Mouse (Mus musculus): Measurements from ENCODE around the gene Mafb. TPM values are rescaled to one million over a fixed set of nuclear protein-coding genes. Genes with fewer than 3 reads are reported as not detected.
A peak's percentile ranks its signal among the peaks of the same experiment; 100 is the strongest.

The Mafb gene
- polyA plus RNA-seq, 1 experiment from 2014 or later = 7.1 TPM

DNA sequence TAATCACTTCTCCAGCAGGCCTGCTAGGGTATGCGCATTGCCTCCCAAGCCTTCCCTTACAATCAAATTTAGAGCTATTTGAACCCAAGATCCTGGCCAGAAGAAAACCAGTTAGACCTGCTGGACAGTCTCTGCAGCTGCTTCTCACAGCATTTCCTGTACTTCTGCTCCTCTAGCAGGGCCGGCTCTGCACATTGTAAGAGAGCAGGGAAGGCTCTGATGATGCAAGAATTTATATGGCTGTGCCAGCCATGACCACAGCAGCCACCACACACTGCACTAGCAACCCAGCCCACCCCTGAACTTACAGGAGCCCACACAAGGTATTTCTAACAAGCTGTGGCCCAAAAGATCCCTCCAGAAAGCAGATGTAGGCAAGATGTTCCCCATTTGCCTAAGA is 13.3 kb downstream of the Mafb start:
- Histone ChIP-seq H3K4me1 (ENCODE audit: control insufficient read depth in 2 of 2, insufficient read depth in 2 of 2, low read length in 2 of 2) (peaks cover 7 to 12% of the 10 kb centered on the region in 2 experiments), H3K27ac (replicated peaks in 1 of 2; ENCODE audit: control insufficient read depth in 1 of 2, insufficient read depth in 1 of 2, low read depth in 2 of 2, low read length in 2 of 2) (no peak overlapping the region), H3K36me3 (ENCODE audit: control insufficient read depth, insufficient read depth, low read length) (no peaks in the 10 kb centered on the region), H3K9me3 (ENCODE audit: control insufficient read depth, low read length) (no peaks in the 10 kb centered on the region), H3K4me3 (ENCODE audit: control insufficient read depth in 1 of 2, insufficient read depth in 1 of 2, low read depth in 1 of 2, low read length in 2 of 2) (no peak overlapping the region), H3K4me2 (ENCODE audit: low read length) (no peak overlapping the region), H3K9ac (ENCODE audit: low read length) (no peak overlapping the region), H3K27me3 (ENCODE audit: control insufficient read depth, insufficient read depth, low read length) (peaks cover 19% of the 10 kb centered on the region)
- ATAC-seq (ENCODE audit: insufficient number of reproducible peaks, insufficient read depth, low FRiP score, low read depth) = no peak
- WGBS = 44% methylated on average over 2 of the region's 2 CpGs

- peak; percentile 9; the same call in 1 of the 2 replicates for ATAC-seq (ENCODE audit: insufficient number of reproducible peaks, insufficient read depth, low FRiP score, low read depth)
- Histone ChIP-seq H3K27ac (replicated peaks in 1 of 2; ENCODE audit: control insufficient read depth in 1 of 2, insufficient read depth in 1 of 2, low read depth in 2 of 2, low read length in 2 of 2) (no peak overlapping the region), H3K9me3 (ENCODE audit: control insufficient read depth, low read length) (no peaks in the 10 kb centered on the region), H3K4me3 (ENCODE audit: control insufficient read depth in 1 of 2, insufficient read depth in 1 of 2, low read depth in 1 of 2, low read length in 2 of 2) (no peak overlapping the region), H3K27me3 (ENCODE audit: control insufficient read depth, insufficient read depth, low read length) (0 out of 2 replicates have a peak, but pooled peaks cover 5% of the 10 kb centered on the region), H3K36me3 (ENCODE audit: control insufficient read depth, insufficient read depth, low read length) (no peaks in the 10 kb centered on the region), H3K9ac (ENCODE audit: low read length) (no peak overlapping the region), H3K4me1 (ENCODE audit: control insufficient read depth in 2 of 2, insufficient read depth in 2 of 2, low read length in 2 of 2) (peaks cover 7% of the 10 kb centered on the region in 2 experiments), H3K4me2 (ENCODE audit: low read length) (no peak overlapping the region)
- WGBS = 44% methylated on average over 8 of the region's 8 CpGs
Measured at GRCm38 (mm10) chr2:160351038-160351574, 15.8 kb downstream of the Mafb start.

- 0 out of 2 replicates have a peak, but pooled peaks cover 5% of the 10 kb centered on the region for H3K27me3 ChIP-seq (ENCODE audit: control insufficient read depth, insufficient read depth, low read length)
- no peaks in the 10 kb centered on the region for H3K36me3 ChIP-seq (ENCODE audit: control insufficient read depth, insufficient read depth, low read length)
- H3K4me1 ChIP-seq (ENCODE audit: control insufficient read depth in 2 of 2, insufficient read depth in 2 of 2, low read length in 2 of 2) = peaks cover 7% of the 10 kb centered on the region in 2 experiments
- no peak overlapping the region for H3K9ac ChIP-seq (ENCODE audit: low read length)
- no peak overlapping the region for H3K4me3 ChIP-seq (ENCODE audit: control insufficient read depth in 1 of 2, insufficient read depth in 1 of 2, low read depth in 1 of 2, low read length in 2 of 2)
- no peak overlapping the region for H3K4me2 ChIP-seq (ENCODE audit: low read length)
- H3K9me3 ChIP-seq (ENCODE audit: control insufficient read depth, low read length) = no peaks in the 10 kb centered on the region
- H3K27ac ChIP-seq (replicated peaks in 1 of 2; ENCODE audit: control insufficient read depth in 1 of 2, insufficient read depth in 1 of 2, low read depth in 2 of 2, low read length in 2 of 2) = no peak overlapping the region
- no peak for ATAC-seq (ENCODE audit: insufficient number of reproducible peaks, insufficient read depth, low FRiP score, low read depth)
- WGBS = 24% methylated on average over 4 of the region's 4 CpGs
Measured at GRCm38 (mm10) chr2:160349578-160349977, 17.3 kb downstream of the Mafb start.

- Histone ChIP-seq H3K27ac (replicated peaks in 1 of 2; ENCODE audit: control insufficient read depth in 1 of 2, insufficient read depth in 1 of 2, low read depth in 2 of 2, low read length in 2 of 2) (no peak overlapping the region), H3K4me1 (ENCODE audit: control insufficient read depth in 2 of 2, insufficient read depth in 2 of 2, low read length in 2 of 2) (peaks cover 7% of the 10 kb centered on the region in 2 experiments), H3K4me3 (ENCODE audit: control insufficient read depth in 1 of 2, insufficient read depth in 1 of 2, low read depth in 1 of 2, low read length in 2 of 2) (no peak overlapping the region), H3K27me3 (ENCODE audit: control insufficient read depth, insufficient read depth, low read length) (0 out of 2 replicates have a peak, but pooled peaks cover 5% of the 10 kb centered on the region), H3K9me3 (ENCODE audit: control insufficient read depth, low read length) (no peaks in the 10 kb centered on the region), H3K9ac (ENCODE audit: low read length) (no peak overlapping the region), H3K36me3 (ENCODE audit: control insufficient read depth, insufficient read depth, low read length) (no peaks in the 10 kb centered on the region), H3K4me2 (ENCODE audit: low read length) (no peak overlapping the region)
- WGBS = 30% methylated on average over 7 of the region's 7 CpGs
- no peak for ATAC-seq (ENCODE audit: insufficient number of reproducible peaks, insufficient read depth, low FRiP score, low read depth)
Measured at GRCm38 (mm10) chr2:160348796-160349195, 18.1 kb downstream of the Mafb start.

DNA sequence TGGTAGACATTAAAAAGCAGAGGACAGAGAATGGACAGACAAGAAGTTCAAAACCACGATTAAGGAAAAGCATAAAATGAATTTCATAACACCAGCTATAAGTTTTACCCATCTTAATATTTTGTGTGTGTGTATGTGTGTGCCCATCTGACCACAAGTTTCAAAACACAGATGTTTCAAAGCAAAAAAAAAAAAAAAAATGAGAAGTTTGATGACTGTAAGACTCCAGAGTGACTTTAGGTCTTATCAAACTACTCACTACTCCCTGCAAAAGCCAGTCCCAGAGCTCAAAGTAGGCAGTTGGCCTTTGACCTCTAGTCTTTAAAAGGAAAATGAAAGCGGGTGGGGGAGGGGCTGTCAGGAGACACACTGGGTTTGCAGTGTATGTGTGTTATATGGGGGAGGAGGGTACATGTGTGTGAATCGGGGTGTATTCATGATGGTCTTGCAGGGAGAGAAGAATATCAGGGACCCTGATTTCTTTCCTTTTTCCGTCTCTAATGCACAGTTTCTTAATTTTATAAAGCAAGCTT is 18.7 kb downstream of the Mafb start:
- 57% methylated on average over 4 of the region's 4 CpGs for WGBS
- ATAC-seq (ENCODE audit: insufficient number of reproducible peaks, insufficient read depth, low FRiP score, low read depth) = no peak

DNA sequence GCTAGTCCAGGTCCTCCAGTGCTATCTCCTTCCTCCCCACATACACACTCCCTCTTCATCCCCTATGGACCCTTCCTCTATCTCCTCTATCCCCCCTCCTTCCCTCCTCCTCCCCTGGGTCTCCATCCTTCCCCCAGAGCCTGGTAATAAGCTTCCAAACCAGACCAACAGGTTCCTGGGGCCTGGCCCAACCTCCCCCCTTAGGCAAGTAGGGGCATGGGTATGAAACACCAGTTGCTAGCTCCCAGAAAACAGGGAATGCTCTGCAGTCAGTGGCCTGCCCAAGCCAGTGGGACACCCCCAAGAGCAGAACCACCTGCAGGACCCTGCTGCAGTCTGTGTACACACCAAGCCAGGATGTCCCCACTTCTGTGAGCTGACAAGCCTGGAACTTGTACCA is 21.2 kb downstream of the Mafb start:
- Histone ChIP-seq H3K4me2 (ENCODE audit: low read length) (no peak overlapping the region), H3K36me3 (ENCODE audit: control insufficient read depth, insufficient read depth, low read length) (no peaks in the 10 kb centered on the region), H3K9me3 (ENCODE audit: control insufficient read depth, low read length) (no peaks in the 10 kb centered on the region), H3K4me1 (ENCODE audit: control insufficient read depth in 2 of 2, insufficient read depth in 2 of 2, low read length in 2 of 2) (peaks cover 4 to 7% of the 10 kb centered on the region in 2 experiments), H3K27me3 (ENCODE audit: control insufficient read depth, insufficient read depth, low read length) (no peaks in the 10 kb centered on the region), H3K9ac (ENCODE audit: low read length) (no peak overlapping the region), H3K4me3 (ENCODE audit: control insufficient read depth in 1 of 2, insufficient read depth in 1 of 2, low read depth in 1 of 2, low read length in 2 of 2) (no peak overlapping the region), H3K27ac (replicated peaks in 1 of 2; ENCODE audit: control insufficient read depth in 1 of 2, insufficient read depth in 1 of 2, low read depth in 2 of 2, low read length in 2 of 2) (no peak overlapping the region)
- ATAC-seq (ENCODE audit: insufficient number of reproducible peaks, insufficient read depth, low FRiP score, low read depth) = no peak

More for the DNA sequence above, 18.7 kb downstream of the Mafb start:
- no peaks in the 10 kb centered on the region for H3K36me3 ChIP-seq (ENCODE audit: control insufficient read depth, insufficient read depth, low read length)
- no peak overlapping the region for H3K9ac ChIP-seq (ENCODE audit: low read length)
- no peak overlapping the region for H3K4me3 ChIP-seq (ENCODE audit: control insufficient read depth in 1 of 2, insufficient read depth in 1 of 2, low read depth in 1 of 2, low read length in 2 of 2)
- H3K27ac ChIP-seq (replicated peaks in 1 of 2; ENCODE audit: control insufficient read depth in 1 of 2, insufficient read depth in 1 of 2, low read depth in 2 of 2, low read length in 2 of 2) = no peak overlapping the region
- H3K4me1 ChIP-seq (ENCODE audit: control insufficient read depth in 2 of 2, insufficient read depth in 2 of 2, low read length in 2 of 2) = peaks cover 7% of the 10 kb centered on the region in 2 experiments
- no peaks in the 10 kb centered on the region for H3K9me3 ChIP-seq (ENCODE audit: control insufficient read depth, low read length)
- H3K4me2 ChIP-seq (ENCODE audit: low read length) = no peak overlapping the region
- H3K27me3 ChIP-seq (ENCODE audit: control insufficient read depth, insufficient read depth, low read length) = 0 out of 2 replicates have a peak, but pooled peaks cover 5% of the 10 kb centered on the region

DNA sequence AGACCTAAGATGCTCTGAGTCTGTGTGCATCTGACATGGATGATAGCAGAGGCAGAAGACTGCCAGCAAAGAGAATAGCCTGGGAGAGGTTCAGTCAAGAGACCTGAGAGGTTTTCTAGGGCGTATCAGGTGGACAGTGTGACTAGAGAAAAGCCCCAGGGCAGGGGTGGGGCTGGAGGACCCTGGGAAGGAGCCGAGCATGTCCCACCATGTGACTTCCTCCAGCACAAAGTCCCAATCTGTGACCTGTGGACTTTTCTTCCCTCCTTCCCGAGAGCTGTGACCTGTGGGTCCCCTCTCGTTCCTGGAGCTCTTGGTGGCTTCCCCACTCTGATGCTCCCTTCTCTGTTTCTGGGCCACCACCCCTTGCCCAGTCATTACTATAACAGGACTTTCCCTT is 26.7 kb downstream of the Mafb start:
- H3K36me3 ChIP-seq (ENCODE audit: control insufficient read depth, insufficient read depth, low read length) = no peaks in the 10 kb centered on the region
- no peak for ATAC-seq (ENCODE audit: insufficient number of reproducible peaks, insufficient read depth, low FRiP score, low read depth)
- no peak overlapping the region for H3K4me2 ChIP-seq (ENCODE audit: low read length)
- WGBS = 56% methylated on average over 4 of the region's 4 CpGs
- H3K9me3 ChIP-seq (ENCODE audit: control insufficient read depth, low read length) = no peaks in the 10 kb centered on the region
- H3K27me3 ChIP-seq (ENCODE audit: control insufficient read depth, insufficient read depth, low read length) = no peaks in the 10 kb centered on the region
- no peak overlapping the region for H3K9ac ChIP-seq (ENCODE audit: low read length)
- H3K4me1 ChIP-seq (ENCODE audit: control insufficient read depth in 2 of 2, insufficient read depth in 2 of 2, low read length in 2 of 2) = peaks cover 2 to 6% of the 10 kb centered on the region in 2 experiments; a peak in 2 of 4 replicates
- H3K4me3 ChIP-seq (ENCODE audit: control insufficient read depth in 1 of 2, insufficient read depth in 1 of 2, low read depth in 1 of 2, low read length in 2 of 2) = no peak overlapping the region
- H3K27ac ChIP-seq (replicated peaks in 1 of 2; ENCODE audit: control insufficient read depth in 1 of 2, insufficient read depth in 1 of 2, low read depth in 2 of 2, low read length in 2 of 2) = no peak overlapping the region

DNA sequence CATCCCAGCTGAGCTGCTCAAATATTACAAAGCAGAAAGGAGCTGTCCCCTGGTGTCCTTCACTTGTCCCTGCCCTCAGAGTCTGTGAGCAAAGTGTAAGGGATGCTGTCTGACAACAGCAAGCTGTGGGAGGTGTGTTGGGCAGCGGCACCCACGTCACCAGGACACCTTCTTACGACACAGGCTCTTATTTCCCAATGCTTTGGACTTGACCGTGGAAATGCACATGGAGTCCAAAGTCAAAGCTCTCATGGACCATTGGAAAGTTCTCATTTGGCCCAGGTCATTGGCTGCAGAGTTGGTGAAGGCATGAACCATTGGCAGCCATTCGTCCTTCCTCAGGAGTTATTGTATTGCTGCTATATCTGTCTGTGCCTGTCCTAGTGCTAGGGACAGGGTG is 27.3 kb downstream of the Mafb start:
- Histone ChIP-seq H3K9me3 (ENCODE audit: control insufficient read depth, low read length) (no peaks in the 10 kb centered on the region), H3K27ac (replicated peaks in 1 of 2; ENCODE audit: control insufficient read depth in 1 of 2, insufficient read depth in 1 of 2, low read depth in 2 of 2, low read length in 2 of 2) (no peak overlapping the region), H3K9ac (ENCODE audit: low read length) (no peak overlapping the region), H3K4me3 (ENCODE audit: control insufficient read depth in 1 of 2, insufficient read depth in 1 of 2, low read depth in 1 of 2, low read length in 2 of 2) (no peak overlapping the region), H3K36me3 (ENCODE audit: control insufficient read depth, insufficient read depth, low read length) (no peaks in the 10 kb centered on the region), H3K4me1 (ENCODE audit: control insufficient read depth in 2 of 2, insufficient read depth in 2 of 2, low read length in 2 of 2) (peaks cover 6 to 7% of the 10 kb centered on the region in 2 experiments), H3K4me2 (ENCODE audit: low read length) (no peak overlapping the region), H3K27me3 (ENCODE audit: control insufficient read depth, insufficient read depth, low read length) (no peaks in the 10 kb centered on the region)
- WGBS = 80% methylated on average over 5 of the region's 5 CpGs
- ATAC-seq (ENCODE audit: insufficient number of reproducible peaks, insufficient read depth, low FRiP score, low read depth) = no peak
